ENCODE assay signal across 27 mouse cellular contexts in the genomic region with DNA sequence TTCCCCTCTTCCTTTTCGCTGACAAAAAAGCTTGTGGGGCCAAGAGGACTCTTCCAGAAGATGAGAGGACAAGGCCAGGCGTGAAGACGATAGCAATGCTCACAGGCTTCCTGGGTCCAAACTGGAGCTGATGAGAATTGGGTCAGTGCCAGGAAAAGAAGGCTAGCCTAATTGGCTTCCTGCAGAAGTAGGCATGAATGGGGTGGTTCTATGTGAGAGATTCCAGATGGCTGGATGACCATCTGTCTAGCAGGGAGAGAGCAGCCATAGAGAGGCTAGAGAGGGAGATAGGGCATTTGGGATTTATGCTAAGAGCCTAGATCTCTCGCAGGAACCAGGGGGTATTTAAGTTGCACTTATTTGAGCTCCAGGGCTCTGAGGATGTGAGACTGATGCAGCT. TPM values are rescaled to one million over a fixed set of nuclear protein-coding genes. Genes with fewer than 3 reads are reported as not detected.
DNase-seq lines count a peak whose midpoint lies in the region; ATAC-seq and TF ChIP-seq lines count a peak whose summit lies in the region.
"Had no signal": no experiment of that assay in that cellular context is flagged by ENCODE, and none has a peak within 500 bp of the region (broad histone marks: within the 10 kb centered on the region; RNA-seq: fewer than 3 reads in every experiment).

No protein-coding gene starts in this region.

- H3K27ac ChIP-seq in hindbrain, embryonic 16.5 days (ENCODE audit: low read depth, low read length), result no peak overlapping the region
- H3K27ac ChIP-seq in hindbrain, embryonic 10.5 days, result no peak overlapping the region
- H3K27ac ChIP-seq in midbrain, postnatal 0 days (ENCODE audit: low read depth, low read length), result no peak overlapping the region
- no peak overlapping the region for H3K27ac ChIP-seq in midbrain, embryonic 14.5 days (replicated peaks; ENCODE audit: low read depth, low read length)
- H3K27ac ChIP-seq: heart, embryonic 13.5 days; hindbrain, embryonic 15.5 days; kidney, postnatal 0 days had no signal

- TF ChIP-seq CTCF in midbrain, postnatal 0 days (IDR thresholded peaks at IDR 0.05), result no peak

- 57% methylated on average over 4 of the region's 4 CpGs for WGBS in hindbrain, embryonic 16.5 days
- WGBS in hindbrain, embryonic 10.5 days, result 84% methylated on average over 4 of the region's 4 CpGs
- WGBS in midbrain, postnatal 0 days, result 63% methylated on average over 4 of the region's 4 CpGs
- WGBS in midbrain, embryonic 14.5 days, result 81% methylated on average over 4 of the region's 4 CpGs

- H3K9me3 ChIP-seq in hindbrain, embryonic 16.5 days (ENCODE audit: control insufficient read depth, low read length), result no peaks in the 10 kb centered on the region
- no peaks in the 10 kb centered on the region for H3K9me3 ChIP-seq in hindbrain, embryonic 10.5 days
- H3K9me3 ChIP-seq in midbrain, postnatal 0 days (ENCODE audit: low read length), result no peaks in the 10 kb centered on the region
- no peaks in the 10 kb centered on the region for H3K9me3 ChIP-seq in midbrain, embryonic 14.5 days (ENCODE audit: control insufficient read depth, low read length)
- H3K9me3 ChIP-seq: heart, embryonic 13.5 days; hindbrain, embryonic 15.5 days had no signal

- H3K4me2 ChIP-seq in hindbrain, embryonic 16.5 days (ENCODE audit: low read length), result no peak overlapping the region
- no peak overlapping the region for H3K4me2 ChIP-seq in midbrain, postnatal 0 days (ENCODE audit: low read depth, low read length, poor library complexity, severe bottlenecking)
- no peak overlapping the region for H3K4me2 ChIP-seq in midbrain, embryonic 14.5 days (ENCODE audit: low read length)
- H3K4me2 ChIP-seq: heart, embryonic 13.5 days; hindbrain, embryonic 15.5 days had no signal

- no peak overlapping the region for H3K4me3 ChIP-seq in hindbrain, embryonic 16.5 days (ENCODE audit: low read length)
- no peak overlapping the region for H3K4me3 ChIP-seq in hindbrain, embryonic 10.5 days
- H3K4me3 ChIP-seq in midbrain, postnatal 0 days (ENCODE audit: low read depth, low read length), result no peak overlapping the region
- no peak overlapping the region for H3K4me3 ChIP-seq in midbrain, embryonic 14.5 days (replicated peaks; ENCODE audit: low read depth, low read length)
- H3K4me3 ChIP-seq: erythroblast, embryonic 14.5 days; heart, embryonic 13.5 days; hindbrain, embryonic 15.5 days had no signal

- no peak for DNase-seq in hindbrain, embryonic 10.5 days (ENCODE audit: low spot score)
- DNase-seq in midbrain, postnatal 0 days (ENCODE audit: low spot score), result peak; percentile 65
- DNase-seq in midbrain, embryonic 14.5 days, result no peak
- peak; percentile 58 for DNase-seq in cerebellum, adult 9-10 months
- peak; percentile 82 for DNase-seq in retina, postnatal 1 day
- DNase-seq in urinary bladder, postnatal 36 days (ENCODE audit: low spot score in 2 of 2), result no peak
- DNase-seq in spleen, postnatal 14 days (ENCODE audit: low spot score in 2 of 2), result no peak
- DNase-seq: adrenal gland, adult 8-10 months; kidney, adult 18-20 months; lung, postnatal 14 days; right cerebral cortex, postnatal 4 days; thymus, postnatal 36 days had no signal

- ATAC-seq in hindbrain, embryonic 16.5 days, result peak; percentile 68
- no peak for ATAC-seq in midbrain, postnatal 0 days (ENCODE audit: low FRiP score)
- no peak for ATAC-seq in midbrain, embryonic 14.5 days (ENCODE audit: low FRiP score, low TSS enrichment)
- ATAC-seq: forebrain, embryonic 16.5 days; midbrain, embryonic 16.5 days had no signal

- H3K9ac ChIP-seq in hindbrain, embryonic 16.5 days (ENCODE audit: low read depth, low read length), result no peak overlapping the region
- no peak overlapping the region for H3K9ac ChIP-seq in midbrain, postnatal 0 days (replicated peaks; ENCODE audit: low read length, poor library complexity, severe bottlenecking)
- H3K9ac ChIP-seq in midbrain, embryonic 14.5 days (replicated peaks; ENCODE audit: low read length), result no peak overlapping the region
- H3K9ac ChIP-seq: heart, embryonic 13.5 days; hindbrain, embryonic 15.5 days had no signal

- H3K36me3 ChIP-seq in hindbrain, embryonic 16.5 days (ENCODE audit: control insufficient read depth, insufficient read depth, low read length), result no peaks in the 10 kb centered on the region
- no peaks in the 10 kb centered on the region for H3K36me3 ChIP-seq in hindbrain, embryonic 10.5 days
- H3K36me3 ChIP-seq in midbrain, postnatal 0 days (ENCODE audit: insufficient read depth, low read length), result no peaks in the 10 kb centered on the region
- no peaks in the 10 kb centered on the region for H3K36me3 ChIP-seq in midbrain, embryonic 14.5 days (ENCODE audit: control insufficient read depth, insufficient read depth, low read length)
- H3K36me3 ChIP-seq: heart, embryonic 13.5 days; hindbrain, embryonic 15.5 days had no signal

- no peaks in the 10 kb centered on the region for H3K27me3 ChIP-seq in hindbrain, embryonic 16.5 days (replicated peaks; ENCODE audit: control insufficient read depth, insufficient read depth, low read length)
- H3K27me3 ChIP-seq in hindbrain, embryonic 10.5 days (ENCODE audit: insufficient read depth, poor library complexity, severe bottlenecking), result no peaks in the 10 kb centered on the region
- no peaks in the 10 kb centered on the region for H3K27me3 ChIP-seq in midbrain, postnatal 0 days (ENCODE audit: insufficient read depth, low read length)
- no peaks in the 10 kb centered on the region for H3K27me3 ChIP-seq in midbrain, embryonic 14.5 days (ENCODE audit: control insufficient read depth, insufficient read depth, low read length)
- H3K27me3 ChIP-seq: heart, embryonic 13.5 days; hindbrain, embryonic 15.5 days had no signal

- no peaks in the 10 kb centered on the region for H3K4me1 ChIP-seq in hindbrain, embryonic 16.5 days (ENCODE audit: control insufficient read depth, insufficient read depth, low read depth, low read length)
- H3K4me1 ChIP-seq in hindbrain, embryonic 10.5 days (replicated peaks), result no peaks in the 10 kb centered on the region
- no peaks in the 10 kb centered on the region for H3K4me1 ChIP-seq in midbrain, postnatal 0 days (ENCODE audit: insufficient read depth, low read length)
- no peaks in the 10 kb centered on the region for H3K4me1 ChIP-seq in midbrain, embryonic 14.5 days (ENCODE audit: control insufficient read depth, insufficient read depth, low read length)
- H3K4me1 ChIP-seq: hindbrain, embryonic 15.5 days had no signal

RNA-seq across cellular contexts. Expression of a gene that starts 9.5 kb away (rescaled TPM):
- polyA plus RNA-seq in hindbrain, embryonic 16.5 days (2015; fragmentation: Nextera tagmentation; extraction: Ambion mirVana), result 0.16 TPM in 1 of 2 replicates, not detected in the other
- polyA plus RNA-seq in hindbrain, embryonic 10.5 days (2016; fragmentation: Nextera tagmentation; extraction: Ambion mirVana), result 3.1 and 5.0 TPM in 2 replicates
- total RNA-seq in midbrain, postnatal 0 days (2014; rRNA removed), result 1.1 TPM in 1 of 2 replicates, not detected in the other
- 0.25 and 0.47 TPM in 2 replicates for polyA plus RNA-seq in midbrain, postnatal 0 days (2015; fragmentation: Nextera tagmentation; extraction: Ambion mirVana)
- polyA plus RNA-seq in midbrain, embryonic 14.5 days (2014; fragmentation: Nextera tagmentation; extraction: Ambion mirVana), result 0.22 TPM in 1 of 2 replicates, not detected in the other
- total RNA-seq: common myeloid progenitor, adult 5-6 weeks; gastrocnemius, adult 18-20 months; heart, postnatal 25 days; left cerebral cortex, postnatal 10 days had no signal

RNA-seq across cellular contexts. Expression of a gene that starts 16.8 kb away (rescaled TPM):
- polyA plus RNA-seq in hindbrain, embryonic 16.5 days (2015; fragmentation: Nextera tagmentation; extraction: Ambion mirVana), result 37.1 and 47.9 TPM in 2 replicates
- polyA plus RNA-seq in hindbrain, embryonic 10.5 days (2016; fragmentation: Nextera tagmentation; extraction: Ambion mirVana), result 30.7 and 32.8 TPM in 2 replicates
- 67.9 and 70.8 TPM in 2 replicates for total RNA-seq in midbrain, postnatal 0 days (2014; rRNA removed)
- polyA plus RNA-seq in midbrain, postnatal 0 days (2015; fragmentation: Nextera tagmentation; extraction: Ambion mirVana), result 39.9 and 40.1 TPM in 2 replicates
- 35.7 and 38.1 TPM in 2 replicates for polyA plus RNA-seq in midbrain, embryonic 14.5 days (2014; fragmentation: Nextera tagmentation; extraction: Ambion mirVana)

RNA-seq across cellular contexts. Expression of a gene that starts 28.1 kb away (rescaled TPM):
- polyA plus RNA-seq in hindbrain, embryonic 16.5 days (2015; fragmentation: Nextera tagmentation; extraction: Ambion mirVana), result 42.7 and 54.3 TPM in 2 replicates
- 91.4 and 95.2 TPM in 2 replicates for polyA plus RNA-seq in hindbrain, embryonic 10.5 days (2016; fragmentation: Nextera tagmentation; extraction: Ambion mirVana)
- total RNA-seq in midbrain, postnatal 0 days (2014; rRNA removed), result 49.9 TPM in 2 replicates
- 41.0 and 50.4 TPM in 2 replicates for polyA plus RNA-seq in midbrain, postnatal 0 days (2015; fragmentation: Nextera tagmentation; extraction: Ambion mirVana)
- polyA plus RNA-seq in midbrain, embryonic 14.5 days (2014; fragmentation: Nextera tagmentation; extraction: Ambion mirVana), result 75.7 and 80.7 TPM in 2 replicates

RNA-seq across cellular contexts. Expression of a gene that starts 59.5 kb away (rescaled TPM):
- polyA plus RNA-seq in hindbrain, embryonic 16.5 days (2015; fragmentation: Nextera tagmentation; extraction: Ambion mirVana), result 0.07 TPM in 1 of 2 replicates, not detected in the other
- polyA plus RNA-seq in hindbrain, embryonic 10.5 days (2016; fragmentation: Nextera tagmentation; extraction: Ambion mirVana), result 0.12 TPM in 1 of 2 replicates, not detected in the other
- not detected in 2 replicates for total RNA-seq in midbrain, postnatal 0 days (2014; rRNA removed)
- polyA plus RNA-seq in midbrain, postnatal 0 days (2015; fragmentation: Nextera tagmentation; extraction: Ambion mirVana), result not detected in 2 replicates
- 0.16 TPM in 1 of 2 replicates, not detected in the other for polyA plus RNA-seq in midbrain, embryonic 14.5 days (2014; fragmentation: Nextera tagmentation; extraction: Ambion mirVana)
- total RNA-seq: common myeloid progenitor, adult 5-6 weeks; layer of hippocampus, postnatal 14 days; left cerebral cortex, postnatal 10 days; megakaryocyte, adult 5-6 weeks; neutrophil, adult 5-6 weeks had no signal
- polyA plus RNA-seq: embryonic facial prominence, embryonic 11.5 days; erythroblast, embryonic 14.5 days; forebrain, embryonic 16.5 days; heart, embryonic 13.5 days; hindbrain, embryonic 15.5 days; midbrain, embryonic 16.5 days had no signal

Comparison
In these comparisons a context has a peak if more than half of its experiments do, and no peak if none do; other contexts are left out.
1. DNase-seq: peak in midbrain, postnatal 0 days (single experiment), cerebellum, adult 9-10 months (single experiment) and retina, postnatal 1 day (single experiment); none in hindbrain, embryonic 10.5 days (single experiment), midbrain, embryonic 14.5 days (single experiment), urinary bladder, postnatal 36 days (0 of 2) and spleen, postnatal 14 days (0 of 2).